Mouse (Mus musculus) heart, postnatal 14 days (tissue): Measurements from ENCODE around the gene Ubac2. TPM values are rescaled to one million over a fixed set of nuclear protein-coding genes. Genes with fewer than 3 reads are reported as not detected.

ENCODE experiments used
- DNase-seq, 2 experiments: peaks; one replicate each; pipeline ENCODE4 v3.0.0; 2021 to 2022
- intact Hi-C: fragments of 180-260 bp; cut with DNase I; formaldehyde crosslinking; loops from one replicate; pipeline ENCODE4 v1.15.1; 2025
- total RNA-seq, 2 experiments: library from RNA; stranded (reverse); gene quantifications; 2 replicates each; pipeline ENCODE4 v1.2.3; 2021

The Ubac2 gene
- total RNA-seq, 2 experiments from 2014 or later, result 23.3 to 23.8 TPM

DNA sequence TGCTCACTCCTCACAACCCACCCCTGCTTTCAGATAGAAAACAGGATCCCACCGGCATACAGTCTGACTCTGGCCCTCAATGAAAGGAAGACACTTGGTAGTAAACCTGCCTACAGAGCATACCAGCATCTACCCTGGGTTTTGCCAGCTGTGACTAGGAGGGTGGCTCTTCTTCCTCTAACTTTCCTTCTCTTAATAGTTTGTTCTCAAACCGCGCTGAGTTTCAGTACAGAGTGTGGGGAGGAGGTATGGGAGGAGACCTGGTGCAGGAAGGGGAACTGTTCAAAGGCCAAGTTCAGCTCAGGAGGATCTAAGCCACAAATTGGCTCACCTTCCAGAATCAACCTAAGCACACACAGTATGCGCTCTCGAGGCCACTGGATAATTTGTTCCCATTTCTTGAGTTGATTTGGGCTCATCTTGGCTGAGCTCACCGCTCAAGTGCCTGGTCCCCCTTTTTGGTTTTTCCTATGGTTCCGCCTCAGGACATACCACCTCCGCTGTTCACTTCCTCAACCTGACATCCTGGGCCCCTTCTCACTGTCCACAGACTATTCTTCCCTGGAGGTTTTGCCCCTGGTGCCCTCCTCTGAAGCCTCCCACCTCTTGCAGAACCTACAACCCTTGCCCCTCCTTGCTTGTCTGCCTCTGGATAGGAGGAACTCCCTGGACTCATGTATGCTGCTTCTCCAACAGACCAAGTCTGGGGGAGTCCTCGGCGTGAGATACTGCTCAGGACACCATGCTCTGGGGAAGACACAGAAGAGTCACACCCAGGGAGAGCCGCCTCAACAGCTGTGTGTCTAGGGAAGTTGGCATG is 150.7 kb downstream of the Ubac2 start:
- intact Hi-C loops, result no loop called here
- no peak for DNase-seq

DNA sequence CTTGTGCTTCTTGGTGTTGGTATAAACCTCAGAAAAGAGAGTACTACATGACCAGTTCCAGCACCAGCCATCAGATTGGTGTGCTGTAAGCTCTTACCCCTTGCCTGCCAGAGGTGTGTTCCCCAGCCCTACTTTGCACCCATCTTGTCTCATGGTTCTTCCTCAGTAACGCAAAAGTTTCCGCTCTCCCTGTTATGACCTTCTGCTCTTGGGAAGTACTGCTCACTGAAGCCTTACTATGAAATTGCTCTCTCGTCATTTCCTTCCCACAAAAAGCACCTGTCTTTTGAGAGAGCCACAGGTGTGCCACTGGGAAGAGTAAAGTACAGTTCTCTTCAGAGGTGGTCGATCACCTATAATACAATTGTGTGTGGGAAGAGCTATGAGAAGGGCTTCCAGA is 151.4 kb downstream of the Ubac2 start:
- DNase-seq, result no peak
- intact Hi-C loops, result no loop called here

DNA sequence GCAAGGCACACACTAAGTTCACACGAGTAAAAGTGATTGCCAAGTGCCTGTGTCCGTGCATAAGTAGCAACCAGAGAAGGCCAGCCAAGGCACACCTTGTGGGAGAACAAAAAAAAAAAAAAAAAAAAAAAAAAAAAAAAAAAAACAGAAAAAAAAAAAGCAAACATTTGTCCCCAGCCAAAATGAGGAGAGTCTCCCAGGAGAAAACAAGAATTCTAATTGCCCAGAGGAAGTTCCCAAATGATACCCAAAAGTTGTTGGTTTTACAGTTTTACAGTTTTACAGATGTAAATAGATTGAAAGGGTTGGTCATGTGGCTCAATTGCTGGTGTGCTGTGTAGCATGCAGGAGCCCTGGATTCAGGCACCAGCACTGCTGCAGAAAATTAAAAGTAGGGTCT is 153.6 kb downstream of the Ubac2 start:
- intact Hi-C loops, result no loop called here

DNA sequence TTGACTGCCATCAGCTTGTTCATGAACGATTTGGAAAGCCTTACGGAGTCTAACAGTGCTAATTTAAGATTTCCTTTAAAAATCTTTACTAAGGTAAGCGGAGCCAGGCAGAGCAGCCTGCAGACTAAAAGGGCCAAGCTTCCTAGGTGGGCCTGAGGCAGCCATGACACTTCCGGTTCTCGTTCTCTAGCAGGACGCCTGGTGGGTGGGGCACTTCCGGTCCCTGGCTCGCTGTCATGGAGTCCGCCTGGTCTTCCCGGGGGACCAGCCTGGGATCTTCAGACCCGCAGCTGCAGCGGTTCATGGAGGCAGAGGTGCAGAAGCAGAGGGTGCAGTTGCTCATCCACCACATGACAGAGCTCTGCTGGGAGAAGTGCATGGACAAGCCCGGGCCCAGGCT is 156.0 kb downstream of the Ubac2 start, which contains the start of gene Timm8a2:
Timm8a2 (plus strand) TSS at position 224 of the 400 bp plus-strand sequence.
- intact Hi-C loops, result no loop called here
- no peak for DNase-seq

More for the DNA sequence above, 153.6 kb downstream of the Ubac2 start:
- no peak for DNase-seq

DNA sequence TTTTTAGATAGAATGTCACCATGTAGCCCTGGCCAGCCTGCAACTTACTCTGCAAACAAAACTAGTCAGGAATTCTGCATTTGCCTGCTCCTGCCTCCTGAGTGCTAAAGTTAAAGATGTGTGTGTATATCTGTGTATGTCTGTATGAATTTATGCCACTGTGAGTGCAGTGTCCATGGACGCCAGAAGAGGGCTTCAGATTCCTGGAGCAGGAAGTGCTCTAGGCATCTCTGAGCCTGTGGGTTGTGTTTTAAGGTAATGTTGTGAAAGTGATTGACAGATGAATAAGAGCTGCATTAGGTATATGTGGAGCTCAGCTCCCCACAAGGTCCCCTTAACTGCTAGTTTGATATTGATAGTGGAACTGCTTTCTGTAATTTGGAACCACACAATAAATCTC is 156.8 kb downstream of the Ubac2 start:
- no peak for DNase-seq
- intact Hi-C loops, result no loop called here

DNA sequence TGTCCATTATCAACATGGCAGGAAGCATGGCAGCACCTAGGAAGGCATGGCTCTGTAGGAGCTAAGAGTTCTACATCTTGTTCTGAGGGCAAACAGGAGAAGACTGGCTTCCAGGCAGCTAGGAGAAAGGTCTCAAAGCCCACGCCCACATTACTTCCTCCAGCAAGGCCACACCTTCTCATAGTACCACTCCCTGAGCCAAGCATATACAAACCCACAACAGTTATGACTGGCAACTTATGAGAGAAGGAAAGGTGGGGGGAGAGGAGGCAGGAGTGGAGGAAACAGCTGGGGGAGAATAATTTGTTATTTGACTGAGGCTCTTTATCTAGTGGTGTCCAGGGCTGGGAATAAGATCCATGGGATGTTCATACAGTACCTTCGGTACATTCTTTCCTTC is 157.4 kb downstream of the Ubac2 start:
- intact Hi-C loops, result no loop called here
- DNase-seq, result no peak

DNA sequence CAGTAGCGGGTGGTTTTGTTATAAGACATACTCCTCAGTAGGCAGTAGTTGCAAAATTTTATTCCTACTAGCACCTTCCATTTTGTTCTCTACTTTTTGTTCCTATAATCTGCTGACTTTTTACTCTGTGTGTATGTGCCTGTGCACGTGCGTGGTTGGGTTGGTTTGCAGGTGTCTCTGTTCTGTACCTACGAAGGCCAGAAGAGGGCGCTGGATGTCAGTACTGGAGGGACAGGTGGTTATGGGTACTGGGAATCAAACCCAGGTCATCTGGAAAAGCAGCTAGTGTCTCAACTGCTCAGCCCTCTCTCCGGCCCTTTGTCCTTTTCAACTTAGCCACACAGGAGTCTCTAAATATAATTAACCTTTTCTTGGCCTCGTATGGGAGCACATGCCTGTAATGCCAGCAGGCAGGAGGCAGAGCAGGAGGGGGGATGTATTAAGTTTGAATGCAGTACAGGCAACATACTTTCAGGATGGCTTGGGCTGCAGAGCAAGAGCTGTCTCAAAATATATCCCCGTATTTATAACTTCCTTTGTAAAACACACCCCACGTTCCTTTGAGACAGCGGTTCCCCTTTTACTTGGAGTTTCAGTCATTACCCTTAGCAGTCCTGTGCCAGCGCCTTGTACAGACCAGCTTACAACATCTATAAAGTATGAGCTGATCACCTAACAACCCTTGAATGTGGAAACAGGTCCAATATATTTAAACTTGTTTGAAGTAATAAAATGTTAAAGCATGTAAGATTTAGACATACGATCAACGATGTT is 160.6 kb downstream of the Ubac2 start:
- no peak for DNase-seq
- intact Hi-C loops, result no loop called here

DNA sequence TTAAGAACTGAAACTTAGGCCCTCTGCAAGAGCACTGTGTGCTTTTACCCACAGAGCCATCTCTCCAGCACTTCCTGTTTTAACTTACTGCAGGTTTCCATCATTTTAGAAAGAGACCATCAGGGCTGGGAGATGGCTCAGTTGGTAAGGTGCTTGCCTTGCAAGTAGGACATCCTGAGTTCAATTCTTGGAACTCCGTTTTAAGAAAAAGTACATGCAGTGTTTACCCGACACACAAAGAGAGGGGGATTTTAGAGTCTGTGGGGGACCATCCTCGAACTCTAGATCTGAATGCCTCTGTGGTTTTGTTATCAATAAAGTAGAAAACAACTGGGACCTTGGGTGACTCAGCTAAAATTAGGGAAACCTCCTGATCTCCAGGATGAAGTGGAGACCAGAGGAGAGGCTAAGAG is 163.0 kb downstream of the Ubac2 start:
- intact Hi-C loops, result no loop called here
- DNase-seq, result no peak

DNA sequence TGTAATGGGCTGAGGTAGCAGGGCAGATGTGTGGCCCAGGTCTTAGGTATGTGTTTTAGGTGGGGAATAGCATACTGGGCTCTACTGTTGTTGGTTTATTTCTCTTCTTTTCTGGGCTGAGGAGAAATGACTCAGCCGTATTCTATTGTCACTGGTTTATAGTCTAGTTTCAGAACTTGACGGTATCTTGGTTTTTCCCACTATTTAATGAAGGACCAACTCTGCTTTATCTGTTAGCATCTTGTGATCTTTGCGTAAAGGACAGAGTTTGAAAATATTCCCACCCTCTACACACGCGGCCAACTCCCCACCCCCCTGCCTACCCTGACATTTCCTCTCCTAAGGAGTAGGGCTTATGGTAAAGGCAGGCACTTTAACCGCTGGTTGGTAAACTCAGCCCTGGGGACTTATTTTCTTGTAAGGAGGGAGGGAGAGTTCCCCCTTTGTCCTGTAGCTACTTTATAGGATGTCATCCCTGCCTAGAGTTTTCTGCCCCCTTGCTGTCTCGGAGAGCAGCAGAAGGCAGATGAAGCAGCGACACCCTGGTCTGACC is 163.8 kb downstream of the Ubac2 start:
- no peak for DNase-seq
- intact Hi-C loops, result no loop called here

DNA sequence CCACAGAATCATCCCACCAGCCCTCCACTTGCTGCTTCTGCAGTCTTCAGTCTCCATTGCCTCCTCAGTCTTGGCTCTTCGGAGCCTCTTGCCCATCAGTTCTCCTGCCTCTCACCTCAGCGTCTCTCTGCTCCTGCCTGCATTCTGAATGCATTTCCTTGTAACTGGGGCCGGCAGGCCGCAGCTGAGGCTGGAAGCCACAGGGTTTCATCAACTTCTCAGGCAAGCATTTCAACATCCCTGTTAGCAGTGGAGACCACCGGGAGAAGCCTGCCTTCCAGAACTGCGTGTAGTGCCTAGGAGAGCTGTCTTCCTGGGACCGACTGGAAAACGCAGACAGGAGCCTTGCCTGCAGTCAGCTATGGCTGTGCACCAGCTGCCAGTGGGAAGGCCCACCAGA is 169.4 kb downstream of the Ubac2 start:
- intact Hi-C loops, result no loop called here

DNA sequence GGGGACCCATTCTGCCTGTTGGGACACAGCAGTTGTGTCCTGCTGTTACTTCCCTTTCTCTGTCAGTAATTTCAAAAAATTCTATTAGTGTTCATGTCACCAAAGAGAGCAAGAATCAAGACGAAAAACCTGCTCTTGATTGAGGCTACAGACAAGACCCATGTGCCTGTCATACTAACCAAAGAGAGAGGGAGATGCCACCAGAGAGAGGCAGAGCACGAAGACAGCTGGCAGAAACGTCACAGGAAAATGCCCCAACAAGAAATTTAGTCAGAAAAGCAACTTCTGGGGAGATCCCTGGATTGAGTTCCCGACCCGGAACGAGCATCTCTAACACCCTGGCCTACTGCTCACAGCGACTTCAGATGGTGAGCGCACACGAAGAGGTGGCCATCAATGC is 170.4 kb downstream of the Ubac2 start:
- no peak for DNase-seq
- intact Hi-C loops, result no loop called here

More for the DNA sequence above, 169.4 kb downstream of the Ubac2 start:
- DNase-seq, result no peak

DNA sequence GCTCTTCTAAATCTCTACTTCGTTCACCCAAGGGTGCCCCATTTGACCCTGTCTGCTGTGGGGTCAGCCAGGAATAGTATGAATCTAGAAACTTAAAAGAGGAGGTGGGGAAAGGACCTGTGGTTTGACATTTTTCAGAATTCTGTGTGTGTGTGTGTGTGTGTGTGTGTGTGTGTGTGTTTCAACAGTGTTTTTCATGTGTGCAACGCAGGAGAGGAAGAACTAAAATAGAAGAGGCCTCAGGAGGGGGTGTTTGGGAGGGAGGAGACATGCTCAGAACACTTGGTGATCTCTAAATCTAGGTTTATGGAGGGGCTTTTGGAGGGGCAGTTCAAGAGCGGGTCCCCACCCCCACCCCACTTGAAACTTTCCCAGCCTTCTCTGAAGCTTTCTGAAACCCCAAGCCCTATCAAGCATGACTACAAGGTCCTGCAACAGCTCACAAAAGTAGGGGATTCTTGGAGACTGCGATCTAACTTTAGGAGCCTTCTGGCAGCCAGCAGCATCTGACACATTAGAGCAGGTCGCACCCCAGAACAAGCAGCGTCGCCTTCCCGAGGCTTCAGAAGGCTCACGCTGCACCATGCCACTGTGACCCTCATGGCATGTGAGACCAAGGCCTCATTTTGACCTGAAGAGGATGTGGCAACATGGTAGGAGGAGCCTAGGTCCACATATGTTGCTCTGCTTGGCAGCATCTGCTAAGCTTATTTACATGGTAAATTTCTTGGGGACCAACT is 174.6 kb downstream of the Ubac2 start:
- intact Hi-C loops, result no loop called here
- DNase-seq, result no peak

DNA sequence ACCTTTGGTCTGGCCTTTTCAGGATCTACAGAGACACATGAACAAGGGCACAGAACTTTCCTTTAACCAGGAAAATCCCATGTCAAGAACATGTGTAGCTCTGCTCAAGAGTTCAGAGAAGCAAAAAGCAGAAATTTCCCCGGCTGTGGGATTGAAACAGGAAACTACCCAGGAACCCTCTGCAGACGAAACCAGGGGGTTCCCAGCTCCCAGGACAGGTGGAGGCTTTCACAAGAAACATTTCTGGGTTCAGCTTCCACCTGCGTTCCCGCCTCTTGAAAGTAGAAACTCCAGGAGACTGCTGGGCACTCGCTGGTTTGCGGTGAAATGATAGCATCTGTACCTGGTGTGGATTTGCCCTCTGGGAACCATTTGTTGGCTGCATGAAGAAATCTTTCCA is 178.5 kb downstream of the Ubac2 start:
- intact Hi-C loops, result loop anchor here (5.0 kb wide), 1 partner anchor 65 kb away; no protein-coding TSS in a partner anchor
- DNase-seq, result no peak

DNA sequence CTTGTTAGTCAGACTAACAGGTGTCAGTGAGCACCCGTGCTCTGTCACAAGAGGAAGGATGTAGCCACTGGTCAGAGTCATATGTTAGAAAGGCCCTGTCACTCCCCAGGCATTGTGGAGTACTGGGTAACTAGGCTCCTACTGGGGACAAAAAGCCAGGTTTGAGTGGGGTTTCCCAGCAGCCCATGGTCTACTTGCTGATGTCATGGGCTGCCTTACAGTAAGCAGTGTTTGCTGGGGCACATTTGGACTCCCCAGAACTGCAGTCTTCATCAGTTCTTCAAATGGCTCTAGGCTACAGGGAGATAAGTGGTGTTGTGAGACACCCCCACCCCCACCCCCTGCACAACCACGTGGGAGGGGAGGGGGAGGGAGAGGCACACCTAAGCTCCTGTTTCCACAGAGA is 179.5 kb downstream of the Ubac2 start:
- intact Hi-C loops, result loop anchor here (5.0 kb wide), 1 partner anchor 66 kb away; no protein-coding TSS in a partner anchor
- no peak for DNase-seq

DNA sequence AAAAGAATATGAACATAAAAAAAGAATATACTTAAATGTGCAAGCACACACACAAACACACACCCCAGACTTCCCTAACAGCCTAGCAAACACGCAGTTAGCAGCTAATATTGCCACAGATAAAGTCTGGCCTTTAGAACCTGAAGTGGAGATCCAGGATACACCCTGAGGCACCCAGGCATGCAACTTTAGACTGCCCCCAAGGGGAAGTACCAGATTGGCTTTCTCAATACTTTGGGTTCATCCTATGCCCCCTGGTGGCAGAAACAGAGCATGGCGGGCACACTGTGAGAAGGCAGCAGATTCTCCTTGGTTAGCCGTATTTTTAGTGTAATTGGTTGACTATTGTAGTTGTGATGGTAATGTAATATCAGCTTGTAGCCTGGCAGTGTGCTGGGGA is 182.2 kb downstream of the Ubac2 start:
- peak; percentile 80 to 90 for DNase-seq
- intact Hi-C loops, result loop anchor here (1.0 to 2.0 kb wide), 2 partner anchors 132 to 196 kb away; no protein-coding TSS in a partner anchor

DNA sequence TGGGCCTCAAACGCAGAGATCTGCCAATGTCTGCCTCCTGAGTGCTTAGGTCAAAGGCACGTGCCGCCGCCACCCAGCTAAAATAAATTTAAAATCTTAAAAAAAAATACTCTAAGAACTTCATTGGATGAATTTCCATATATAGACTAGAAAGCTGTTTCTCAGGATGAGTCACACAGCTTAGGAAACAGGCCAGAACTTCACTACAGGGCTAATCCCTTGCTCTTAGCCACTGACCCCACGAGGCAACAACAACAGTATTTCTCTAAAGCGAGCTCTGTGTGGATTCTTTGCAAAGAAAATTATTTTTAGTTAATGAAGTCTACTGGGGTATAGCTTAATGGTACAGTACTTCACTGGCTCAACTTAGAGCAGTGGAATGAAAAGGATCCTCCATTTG is 183.0 kb downstream of the Ubac2 start:
- no peak for DNase-seq
- intact Hi-C loops, result loop anchor here (2.0 kb wide), 1 partner anchor 197 kb away; no protein-coding TSS in a partner anchor

DNA sequence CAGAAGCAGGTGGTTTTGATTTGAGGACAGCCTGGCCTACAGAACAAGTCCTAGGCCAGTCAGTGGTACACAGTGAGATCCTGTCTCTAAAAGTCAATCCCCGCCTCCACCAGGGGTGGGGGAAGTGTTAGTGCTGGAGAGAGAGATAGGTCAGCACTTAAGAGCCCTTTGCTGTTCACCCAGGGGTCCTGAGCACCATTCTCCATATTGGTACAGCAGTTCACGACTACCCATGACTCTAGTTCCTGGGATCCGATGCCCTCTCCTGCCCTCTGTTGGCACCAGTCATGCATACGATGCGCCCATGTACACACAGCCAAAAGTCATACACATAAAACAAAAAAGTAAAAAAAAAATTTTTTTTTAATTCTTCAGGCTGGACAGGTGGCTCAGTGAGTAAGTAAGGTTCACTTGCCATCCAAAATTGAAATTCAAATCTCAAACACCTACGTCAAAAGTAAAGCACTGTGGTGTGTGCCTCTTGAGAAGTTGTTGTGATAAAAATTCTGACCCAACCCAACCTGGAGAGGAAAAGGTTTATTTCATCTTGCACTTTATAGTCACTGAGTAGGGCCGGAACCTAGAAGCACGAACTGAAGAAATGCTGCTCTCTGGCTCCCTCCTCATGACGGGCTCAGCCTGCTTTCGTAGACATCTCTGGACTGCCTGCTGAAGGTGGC is 184.1 kb downstream of the Ubac2 start:
- no peak for DNase-seq
- intact Hi-C loops, result no loop called here

DNA sequence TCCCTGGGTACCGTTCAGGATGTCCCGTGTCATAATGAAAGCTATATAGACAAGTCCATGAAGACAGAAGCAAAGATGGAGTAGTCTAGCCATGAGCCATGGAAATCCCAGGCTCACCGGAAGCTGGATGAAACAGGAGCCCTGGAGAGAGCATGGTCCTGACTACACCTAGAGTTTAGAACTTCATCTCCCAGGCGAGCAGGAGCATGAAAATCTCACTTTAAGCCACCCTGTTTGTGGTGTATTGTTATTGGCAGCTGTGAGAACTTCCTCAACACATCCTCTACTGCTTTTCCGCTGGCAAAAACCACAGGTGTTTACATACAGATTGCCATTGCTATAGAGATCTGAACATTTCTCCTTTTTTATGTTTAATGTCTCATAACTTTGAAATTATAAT is 185.2 kb downstream of the Ubac2 start:
- intact Hi-C loops, result no loop called here
- no peak for DNase-seq

DNA sequence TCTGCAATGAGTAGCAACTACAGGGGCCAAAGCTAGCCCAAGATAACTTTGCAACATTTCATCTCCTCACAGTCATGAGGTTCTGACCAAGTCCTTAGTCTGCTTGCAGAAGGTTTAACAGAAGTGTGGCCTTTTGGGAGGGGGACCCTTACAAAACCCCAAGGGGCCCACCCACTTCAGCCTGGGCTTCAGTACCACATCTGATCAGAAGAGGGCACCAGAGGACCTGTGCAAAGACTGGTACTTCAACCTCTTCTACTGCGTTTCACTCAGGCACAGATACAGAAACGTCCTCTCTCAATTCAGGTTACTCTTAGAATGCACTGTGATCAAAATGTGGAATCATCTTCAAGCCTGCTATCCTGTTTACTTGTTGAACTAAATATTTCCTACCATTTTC is 186.1 kb downstream of the Ubac2 start:
- intact Hi-C loops, result loop anchor here (2.0 kb wide), 1 partner anchor 66 kb away; no protein-coding TSS in a partner anchor

DNA sequence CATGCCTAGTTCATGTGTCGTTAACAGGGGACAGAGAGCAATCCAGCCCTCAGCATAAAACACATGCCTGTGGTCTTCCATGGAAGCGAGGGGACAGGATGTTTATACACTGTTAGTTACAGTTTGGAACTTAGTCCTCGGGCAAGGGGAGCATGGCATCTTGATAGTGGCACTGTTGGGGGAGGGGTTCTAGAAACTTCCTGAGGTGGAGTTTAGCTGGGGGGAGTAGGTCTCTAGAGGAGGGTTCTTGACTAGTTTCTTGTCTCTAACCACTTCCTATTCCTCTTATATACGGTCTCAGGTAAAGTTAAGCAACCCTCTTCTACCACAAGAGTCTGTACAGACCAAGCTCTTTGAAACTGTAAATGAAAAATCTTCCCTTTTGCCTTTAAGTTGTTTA is 187.8 kb downstream of the Ubac2 start:
- DNase-seq, result no peak
- intact Hi-C loops, result no loop called here

More for the DNA sequence above, 186.1 kb downstream of the Ubac2 start:
- peak; percentile 71 to 85 for DNase-seq
